Mouse (Mus musculus) hindbrain, postnatal 0 days (tissue): ENCODE results near the gene Tanc1. TPM values are rescaled to one million over a fixed set of nuclear protein-coding genes. Genes with fewer than 3 reads are reported as not detected.

Experiments
- ATAC-seq: fragments of 200-750 bp; cut with Nextera tagmentation; 2 replicates; pipeline ENCODE4 v1.8.0; 2017; ENCODE audit warnings: mild to moderate bottlenecking, moderate TSS enrichment, moderate library complexity
- DNase-seq: peaks from one replicate; pipeline ENCODE4 v3.0.0-alpha.2; 2015; ENCODE audit warnings: low spot score
- H3K27ac ChIP-seq: fragments of 300-500 bp; sonication (generic); 2 replicates; pipeline ENCODE4 v1.5.1; 2014; ENCODE audit warnings: mild to moderate bottlenecking
- H3K27me3 ChIP-seq: fragments of 300-500 bp; sonication (generic); 2 replicates; pipeline ENCODE4 v1.6.1; 2014; ENCODE audit warnings: low read length, mixed read lengths; ENCODE audit not compliant: insufficient read depth
- H3K36me3 ChIP-seq: fragments of 300-500 bp; sonication (generic); 2 replicates; pipeline ENCODE4 v1.6.1; 2014; ENCODE audit warnings: low read length, mixed read lengths; ENCODE audit not compliant: insufficient read depth
- H3K4me1 ChIP-seq: fragments of 300-500 bp; sonication (generic); 2 replicates; pipeline ENCODE4 v1.6.1; 2014; ENCODE audit warnings: antibody characterized with exemption, low read length, mixed read lengths; ENCODE audit not compliant: insufficient read depth
- H3K4me2 ChIP-seq: fragments of 300-500 bp; sonication (generic); 2 replicates; pipeline ENCODE4 v1.6.1; 2014; ENCODE audit warnings: low read depth, mild to moderate bottlenecking, low read length, moderate library complexity, mixed read lengths
- H3K4me3 ChIP-seq: fragments of 300-500 bp; sonication (generic); 2 replicates; pipeline ENCODE4 v1.5.1; 2014; ENCODE audit warnings: low read length
- H3K9ac ChIP-seq: fragments of 300-500 bp; sonication (generic); replicated peaks from 2 replicates; pipeline ENCODE4 v1.6.1; 2014; ENCODE audit warnings: mild to moderate bottlenecking, low read length, moderate library complexity, mixed read lengths
- H3K9me3 ChIP-seq: fragments of 300-500 bp; sonication (generic); 2 replicates; pipeline ENCODE4 v1.6.1; 2016; ENCODE audit warnings: low read length, mixed read lengths
- CTCF ChIP-seq: IDR thresholded peaks from 2 replicates; pipeline ENCODE4 v1.5.1; 2016; ENCODE audit warnings: antibody characterized with exemption, control low read depth, low read depth
- WGBS: fragments of 180-500 bp; shearing (Covaris S2); extraction: QIAGEN DNeasy Blood & Tissue Kit; methylation state at CpG from one replicate; pipeline ENCODE4 v1.1.7; 2014; 5-methylcytosine and 5-hydroxymethylcytosine counted together
- polyA plus RNA-seq: library from polyadenylated mRNA; unstranded; fragments of >200 nt; fragmentation: Nextera tagmentation; extraction: Ambion mirVana; gene quantifications from 2 replicates; pipeline ENCODE4 v1.2.1, GENCODE M21; 2015
- total RNA-seq: library from RNA; depleted of rRNA; stranded (reverse); fragments of >200 nt; gene quantifications from 2 replicates; pipeline ENCODE4 v1.2.3, GENCODE M21; 2014

The Tanc1 gene
- total and polyA plus RNA-seq, 2 experiments from 2014 or later, result 4.2 to 12.1 TPM

GRCm38 (mm10) chr2:59646740-59647390, 35.0 kb downstream of the Tanc1 start:
- TF ChIP-seq CTCF, result no peak

DNA sequence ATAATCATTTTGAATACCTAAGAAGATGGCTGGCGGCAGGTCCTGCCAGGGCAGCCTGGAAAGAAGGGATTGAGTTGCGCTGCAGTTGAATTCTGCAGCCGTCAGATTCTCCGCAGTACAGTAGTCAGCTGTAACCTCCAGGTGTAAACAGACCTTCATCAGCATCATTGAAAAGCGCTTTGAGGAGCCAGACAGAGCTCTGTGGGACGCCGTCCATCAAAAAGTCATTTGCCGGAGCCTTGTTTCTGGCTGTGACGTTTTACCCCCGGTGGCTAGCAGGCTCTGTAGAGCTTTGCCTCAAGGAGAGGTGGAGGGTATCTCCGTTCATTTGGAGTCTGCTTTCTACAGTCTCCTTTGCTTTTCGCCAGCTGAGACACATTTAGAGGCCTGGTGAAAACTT, 36.6 kb downstream of the Tanc1 start:
- DNase-seq (peak; percentile 32), ATAC-seq (0 out of 2 replicates have a peak, but pooled peaks have one; percentile 16)
- 15% methylated on average over 12 of the region's 12 CpGs for WGBS
- Histone ChIP-seq H3K4me3 (no peak overlapping the region), H3K36me3 (no peaks in the 10 kb centered on the region), H3K27me3 (no peaks in the 10 kb centered on the region), H3K9me3 (no peaks in the 10 kb centered on the region), H3K27ac (no peak overlapping the region), H3K4me2 (peak overlapping the region; percentile 38), H3K4me1 (peaks cover 13% of the 10 kb centered on the region), H3K9ac (no peak overlapping the region)
- TF ChIP-seq CTCF, result no peak

More at GRCm38 (mm10) chr2:59646740-59647390, 35.0 kb downstream of the Tanc1 start:
- DNase-seq (no peak), ATAC-seq (no peak)
- Histone ChIP-seq H3K4me3 (no peak overlapping the region), H3K27ac (no peak overlapping the region), H3K36me3 (no peaks in the 10 kb centered on the region), H3K9ac (no peak overlapping the region), H3K4me1 (peaks cover 13% of the 10 kb centered on the region), H3K4me2 (no peak overlapping the region), H3K9me3 (no peaks in the 10 kb centered on the region), H3K27me3 (no peaks in the 10 kb centered on the region)
- WGBS, result 87% methylated on average over 20 of the region's 20 CpGs

- H3K4me3 ChIP-seq, result no peak overlapping the region
- H3K9me3 ChIP-seq, result no peaks in the 10 kb centered on the region
- TF ChIP-seq CTCF, result no peak
- H3K4me1 ChIP-seq, result peaks cover 5% of the 10 kb centered on the region
- WGBS, result 93% methylated on average over 8 of the region's 8 CpGs
- no peak overlapping the region for H3K9ac ChIP-seq
- H3K4me2 ChIP-seq, result no peak overlapping the region
- no peak for DNase-seq
- no peak for ATAC-seq
- H3K27me3 ChIP-seq, result no peaks in the 10 kb centered on the region
- no peak overlapping the region for H3K27ac ChIP-seq
- no peaks in the 10 kb centered on the region for H3K36me3 ChIP-seq
Measured at GRCm38 (mm10) chr2:59651801-59652200, 40.0 kb downstream of the Tanc1 start.

GRCm38 (mm10) chr2:59652702-59653101, 40.9 kb downstream of the Tanc1 start:
- DNase-seq, result no peak
- Histone ChIP-seq H3K27me3 (no peaks in the 10 kb centered on the region), H3K4me2 (no peak overlapping the region), H3K27ac (no peak overlapping the region), H3K9me3 (no peaks in the 10 kb centered on the region), H3K4me1 (peaks cover 5% of the 10 kb centered on the region), H3K4me3 (no peak overlapping the region), H3K9ac (no peak overlapping the region), H3K36me3 (no peaks in the 10 kb centered on the region)
- TF ChIP-seq CTCF, result peak; percentile 45
- 73% methylated on average over 5 of the region's 5 CpGs for WGBS
- ATAC-seq, result no peak

DNA sequence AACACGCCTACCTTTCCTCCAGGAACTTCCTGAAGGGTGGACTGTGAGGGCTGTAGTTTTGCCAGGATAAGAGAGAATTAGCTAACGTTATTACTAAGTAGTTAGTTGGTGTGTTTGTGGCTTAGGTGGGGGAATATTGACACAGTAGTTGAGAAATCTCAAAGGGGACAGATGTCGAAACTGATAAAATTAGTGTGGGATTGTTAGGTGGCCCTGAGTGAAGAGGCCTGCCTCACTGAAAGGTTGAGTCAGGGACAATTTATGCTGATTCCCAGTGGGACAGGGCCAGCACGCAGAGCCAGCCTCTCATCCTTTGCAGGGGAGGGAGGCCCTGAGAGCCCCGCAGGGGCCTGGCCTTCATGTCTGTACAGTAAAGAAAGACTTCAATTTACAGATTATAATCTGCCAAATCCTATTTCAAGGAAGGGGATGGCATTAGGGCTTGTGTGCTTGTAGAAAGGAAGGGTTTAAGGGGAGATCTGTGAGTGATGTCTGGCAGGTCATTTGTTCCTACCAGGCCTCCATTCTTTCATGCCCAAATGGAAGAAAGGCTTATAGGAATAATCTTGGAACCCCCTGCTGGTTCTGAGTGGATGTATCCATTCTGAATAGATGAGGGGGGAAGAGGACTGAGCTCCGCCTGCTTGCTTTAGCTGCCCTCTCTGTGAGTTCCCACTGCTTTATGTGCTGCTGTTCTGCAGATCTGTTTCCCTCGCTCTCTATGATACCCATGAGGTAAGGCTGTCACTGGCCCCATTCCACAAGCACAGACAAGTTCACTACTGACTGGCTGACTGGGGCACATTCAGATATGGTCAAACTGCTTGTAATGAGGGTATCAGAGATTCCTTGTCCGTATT, 41.7 kb downstream of the Tanc1 start:
- Histone ChIP-seq H3K36me3 (no peaks in the 10 kb centered on the region), H3K27ac (no peak overlapping the region), H3K9me3 (no peaks in the 10 kb centered on the region), H3K4me2 (no peak overlapping the region), H3K9ac (no peak overlapping the region), H3K4me1 (peaks cover under 1% of the 10 kb centered on the region), H3K27me3 (no peaks in the 10 kb centered on the region), H3K4me3 (no peak overlapping the region)
- peak; percentile 40 for DNase-seq
- TF ChIP-seq CTCF, result no peak
- WGBS, result 35% methylated on average over 8 of the region's 8 CpGs
- peak; percentile 70 for ATAC-seq

GRCm38 (mm10) chr2:59655471-59655870, 43.6 kb downstream of the Tanc1 start:
- 21% methylated on average over 7 of the region's 7 CpGs for WGBS
- no peak for TF ChIP-seq CTCF
- DNase-seq, result no peak
- Histone ChIP-seq H3K27me3 (no peaks in the 10 kb centered on the region), H3K4me2 (no peak overlapping the region), H3K27ac (no peak overlapping the region), H3K36me3 (no peaks in the 10 kb centered on the region), H3K9ac (no peak overlapping the region), H3K4me1 (no peaks in the 10 kb centered on the region; the same call in 1 of the 2 replicates), H3K9me3 (no peaks in the 10 kb centered on the region), H3K4me3 (no peak overlapping the region)
- no peak for ATAC-seq
